Mouse (Mus musculus): ENCODE measurements around the gene Fam53b.

Gene Fam53b

GRCm38 (mm10) chr7:132787496-132788190 is 26.0 kb downstream of the Fam53b start:
- no peak for DNase-seq

GRCm38 (mm10) chr7:132787022-132787421 is 26.7 kb downstream of the Fam53b start:
- no peak for DNase-seq

GRCm38 (mm10) chr7:132786522-132786921 is 27.2 kb downstream of the Fam53b start:
- no peak for DNase-seq

- peak in 1 of 2 experiments; percentile 68 for DNase-seq
These were observed 27.7 kb downstream of the Fam53b start for GRCm38 (mm10) chr7:132786011-132786410.

GRCm38 (mm10) chr7:132784101-132784500 is 29.6 kb downstream of the Fam53b start:
- peak in 1 of 2 experiments; percentile 45 for DNase-seq

- no peak for DNase-seq
These were observed 31.8 kb downstream of the Fam53b start for GRCm38 (mm10) chr7:132781850-132782249.

- peak in 1 of 2 experiments; percentile 24 for DNase-seq
These were observed 32.4 kb downstream of the Fam53b start for GRCm38 (mm10) chr7:132781130-132781814.

GRCm38 (mm10) chr7:132780611-132781010 is 33.1 kb downstream of the Fam53b start:
- peak; percentile 67 to 90 for DNase-seq

GRCm38 (mm10) chr7:132778630-132779029 is 35.1 kb downstream of the Fam53b start:
- DNase-seq: no peak

- no peak for DNase-seq
These were observed 35.8 kb downstream of the Fam53b start for GRCm38 (mm10) chr7:132777728-132778453.

- DNase-seq: no peak
These were observed 36.6 kb downstream of the Fam53b start for GRCm38 (mm10) chr7:132777117-132777516.

GRCm38 (mm10) chr7:132776338-132777111 is 37.2 kb downstream of the Fam53b start:
- DNase-seq: peak; percentile 62 to 86

GRCm38 (mm10) chr7:132775922-132776321 is 37.8 kb downstream of the Fam53b start:
- DNase-seq: no peak

GRCm38 (mm10) chr7:132775333-132775732 is 38.4 kb downstream of the Fam53b start:
- DNase-seq: peak; percentile 83 to 84

GRCm38 (mm10) chr7:132773011-132773705 is 40.5 kb downstream of the Fam53b start:
- no peak for DNase-seq

- no peak for DNase-seq
These were observed 41.2 kb downstream of the Fam53b start for GRCm38 (mm10) chr7:132772440-132772839.

GRCm38 (mm10) chr7:132768498-132769344 is 45.0 kb downstream of the Fam53b start:
- no peak for DNase-seq

GRCm38 (mm10) chr7:132767999-132768370 is 45.7 kb downstream of the Fam53b start:
- no peak for DNase-seq

- DNase-seq: no peak
These were observed 46.3 kb downstream of the Fam53b start for GRCm38 (mm10) chr7:132767233-132767998.

- DNase-seq: no peak
These were observed 47.3 kb downstream of the Fam53b start for GRCm38 (mm10) chr7:132766235-132766871.
